Mouse (Mus musculus) midbrain, embryonic 10.5 days (tissue): ENCODE measurements at regions not wholly inside any gene's neighbourhood (a gene's known extent, or its start where the extent isn't known, plus 50 kb on each side); places are given as distances from the start of the nearest gene placed in this dataset.

Experiments
- DNase-seq: peaks from one replicate; pipeline ENCODE4 v3.0.0-alpha.2; 2017; ENCODE audit warnings: low spot score
- H3K27ac ChIP-seq: fragments of 300-500 bp; sonication (generic); replicated peaks from 2 replicates; pipeline ENCODE4 v1.5.1; 2016; ENCODE audit warnings: mild to moderate bottlenecking
- H3K27me3 ChIP-seq: fragments of 300-500 bp; sonication (generic); 2 replicates; pipeline ENCODE4 v1.6.1; 2016; ENCODE audit warnings: low read depth, mild to moderate bottlenecking; ENCODE audit not compliant: poor library complexity, severe bottlenecking
- H3K36me3 ChIP-seq: fragments of 300-500 bp; sonication (generic); 2 replicates; pipeline ENCODE4 v1.6.1; 2016; ENCODE audit warnings: mild to moderate bottlenecking, moderate library complexity
- H3K4me1 ChIP-seq: fragments of 300-500 bp; sonication (generic); 2 replicates; pipeline ENCODE4 v1.6.1; 2016
- H3K4me3 ChIP-seq: fragments of 300-500 bp; sonication (generic); 2 replicates; pipeline ENCODE4 v1.5.1; 2016; ENCODE audit warnings: mild to moderate bottlenecking, moderate library complexity
- H3K9me3 ChIP-seq: fragments of 300-500 bp; sonication (generic); replicated peaks from 2 replicates; pipeline ENCODE4 v1.6.1; 2016; ENCODE audit warnings: mild to moderate bottlenecking
- WGBS: fragments of 180-500 bp; shearing (Covaris S2); methylation state at CpG from one replicate; pipeline ENCODE4 v1.1.7; 2016; 5-methylcytosine and 5-hydroxymethylcytosine counted together

DNA sequence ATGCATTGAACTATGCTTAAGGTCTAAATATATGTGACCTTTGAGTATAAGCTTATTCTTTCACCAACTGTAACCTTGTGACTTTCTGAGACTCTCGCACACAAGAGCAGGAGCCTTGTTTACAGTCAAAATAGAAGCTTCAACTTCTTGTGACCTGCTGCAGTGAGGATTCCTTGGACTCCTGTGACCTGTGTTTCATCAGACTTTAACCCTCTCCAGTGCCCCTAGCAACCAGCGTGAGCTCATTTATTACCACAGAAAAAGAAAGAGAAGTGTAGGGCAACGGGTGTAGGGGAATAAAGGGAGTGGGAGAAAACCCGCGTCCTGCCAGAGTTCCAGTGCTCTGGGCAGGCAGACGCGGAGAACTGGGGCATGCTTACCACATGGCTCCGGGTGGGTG is 52.3 kb upstream of the Ptgfr start:
- H3K9me3 ChIP-seq, result no peaks in the 10 kb centered on the region
- H3K4me1 ChIP-seq, result peaks cover 10% of the 10 kb centered on the region; the same call in 1 of the 2 replicates
- DNase-seq, result no peak
- WGBS, result 69% methylated on average over 8 of the region's 8 CpGs
- no peak overlapping the region for H3K27ac ChIP-seq
- H3K4me3 ChIP-seq, result no peak overlapping the region
- no peaks in the 10 kb centered on the region for H3K36me3 ChIP-seq
- no peaks in the 10 kb centered on the region for H3K27me3 ChIP-seq
